Mouse (Mus musculus) MEL (cell line): ENCODE results near the gene Creld2. TPM values are rescaled to one million over a fixed set of nuclear protein-coding genes. Genes with fewer than 3 reads are reported as not detected.

Experiments
- DNase-seq: peaks from one replicate; pipeline ENCODE4 v3.0.0; 2011; ENCODE audit warnings: low read depth, low spot score
- H3K27ac ChIP-seq: 2 replicates; pipeline ENCODE4 v1.5.1; 2012; ENCODE audit warnings: low read depth, mild to moderate bottlenecking, control low read depth, low read length, moderate library complexity; ENCODE audit not compliant: control insufficient read depth
- H3K27me3 ChIP-seq, 2 experiments: fragments of 150-350 bp in 1 of 2; sonication (generic) in 1 of 2; 2 replicates each; pipeline ENCODE4 v1.6.1; 2012; ENCODE audit warnings: low read length in 2 of 2, mild to moderate bottlenecking in 2 of 2, improper control_type of control experiment in 1 of 2, moderate library complexity in 1 of 2; ENCODE audit not compliant: insufficient read depth in 2 of 2, control insufficient read depth in 1 of 2
- H3K36me3 ChIP-seq, 2 experiments: 2 replicates each; pipeline ENCODE4 v1.6.1; 2012 to 2014; ENCODE audit warnings: low read length in 2 of 2, improper control_type of control experiment in 1 of 2, inconsistent platforms in 1 of 2, mild to moderate bottlenecking in 1 of 2; ENCODE audit not compliant: insufficient read depth in 2 of 2, control insufficient read depth in 1 of 2
- H3K4me1 ChIP-seq, 2 experiments: fragments of 150-350 bp in 1 of 2; sonication (generic) in 1 of 2; 2 replicates each; pipeline ENCODE4 v1.6.1; 2012; ENCODE audit warnings: low read length in 2 of 2, improper control_type of control experiment in 1 of 2, mild to moderate bottlenecking in 1 of 2; ENCODE audit not compliant: insufficient read depth in 2 of 2, control insufficient read depth in 1 of 2
- H3K4me3 ChIP-seq, 2 experiments: fragments of 150-350 bp in 1 of 2; sonication (generic) in 1 of 2; 2 replicates each; pipeline ENCODE4 v1.5.1; 2012; ENCODE audit warnings: low read depth in 2 of 2, low read length in 2 of 2, mild to moderate bottlenecking in 2 of 2, moderate library complexity in 2 of 2, control low read depth in 1 of 2, improper control_type of control experiment in 1 of 2; ENCODE audit not compliant: control insufficient read depth in 1 of 2, insufficient read depth in 1 of 2
- H3K79me2 ChIP-seq: 2 replicates; pipeline ENCODE4 v1.6.1; 2012; ENCODE audit warnings: mild to moderate bottlenecking, low read length, moderate library complexity; ENCODE audit not compliant: control insufficient read depth, poor library complexity, insufficient read depth
- H3K9ac ChIP-seq: 2 replicates; pipeline ENCODE4 v1.6.1; 2012; ENCODE audit warnings: low read depth, mild to moderate bottlenecking, control low read depth, low read length, moderate library complexity; ENCODE audit not compliant: control insufficient read depth, poor library complexity, severe bottlenecking
- H3K9me3 ChIP-seq: fragments of 150-350 bp; sonication (generic); replicated peaks from 2 replicates; pipeline ENCODE4 v1.6.1; 2012; ENCODE audit warnings: mild to moderate bottlenecking, low read length, improper control_type of control experiment, moderate library complexity; ENCODE audit not compliant: insufficient read depth
- BHLHE40 ChIP-seq: IDR thresholded peaks from 2 replicates; pipeline ENCODE4 v1.6.1; 2012; ENCODE audit warnings: low read depth, mild to moderate bottlenecking, inconsistent platforms, low read length, improper control_type of control experiment, borderline replicate concordance
- CHD1 ChIP-seq: IDR thresholded peaks from 2 replicates; pipeline ENCODE4 v1.6.1; 2012; ENCODE audit warnings: low read depth, mild to moderate bottlenecking, inconsistent platforms, low read length, improper control_type of control experiment
- CTCF ChIP-seq, 3 experiments: IDR thresholded peaks in 2 of 3; conservative IDR thresholded peaks in 1 of 3; 2 replicates each; pipeline ENCODE4 v1.5.1; 2011 to 2012; ENCODE audit warnings: low read length in 3 of 3, low read depth in 2 of 3, mild to moderate bottlenecking in 2 of 3, improper control_type of control experiment in 1 of 3, inconsistent platforms in 1 of 3, mixed read lengths in 1 of 3, moderate library complexity in 1 of 3; ENCODE audit not compliant: control insufficient read depth in 1 of 3, insufficient read depth in 1 of 3, poor library complexity in 1 of 3, severe bottlenecking in 1 of 3
- ETS1 ChIP-seq: IDR thresholded peaks from 2 replicates; pipeline ENCODE4 v1.6.1; 2012; ENCODE audit warnings: low read depth, mild to moderate bottlenecking, inconsistent platforms, low read length, improper control_type of control experiment, moderate library complexity
- GABPA ChIP-seq: IDR thresholded peaks from 2 replicates; pipeline ENCODE4 v1.6.1; 2012; ENCODE audit warnings: low read depth, mild to moderate bottlenecking, inconsistent platforms, low read length, improper control_type of control experiment, moderate library complexity
- HCFC1 ChIP-seq: IDR thresholded peaks from 2 replicates; pipeline ENCODE4 v1.6.1; 2012; ENCODE audit warnings: low read depth, mild to moderate bottlenecking, inconsistent platforms, low read length, improper control_type of control experiment, moderate library complexity
- KAT2A ChIP-seq: conservative IDR thresholded peaks from 2 replicates; pipeline ENCODE4 v1.6.1; 2012; ENCODE audit warnings: low read depth, low read length, improper control_type of control experiment, inconsistent platforms
- MAFK ChIP-seq: IDR thresholded peaks from 2 replicates; pipeline ENCODE4 v1.6.1; 2011; ENCODE audit warnings: low read depth, mild to moderate bottlenecking, low read length, improper control_type of control experiment, borderline replicate concordance
- MAX ChIP-seq: IDR thresholded peaks from 2 replicates; pipeline ENCODE4 v1.6.1; 2011; ENCODE audit warnings: low read length, improper control_type of control experiment
- MAZ ChIP-seq: IDR thresholded peaks from 2 replicates; pipeline ENCODE4 v1.6.1; 2012; ENCODE audit warnings: low read depth, mild to moderate bottlenecking, inconsistent platforms, low read length, improper control_type of control experiment
- MXI1 ChIP-seq: IDR thresholded peaks from 2 replicates; pipeline ENCODE4 v1.6.1; 2011; ENCODE audit warnings: mild to moderate bottlenecking, low read depth, low read length, improper control_type of control experiment
- MYC ChIP-seq: IDR thresholded peaks from 2 replicates; pipeline ENCODE4 v1.6.1; 2011; ENCODE audit warnings: low read depth, mild to moderate bottlenecking, low read length, improper control_type of control experiment, moderate library complexity
- NELFE ChIP-seq: IDR thresholded peaks from 2 replicates; pipeline ENCODE4 v1.6.1; 2011; ENCODE audit warnings: low read depth, low read length, improper control_type of control experiment
- NRF1 ChIP-seq: IDR thresholded peaks from 2 replicates; pipeline ENCODE4 v1.6.1; 2014; ENCODE audit warnings: low read depth, mild to moderate bottlenecking, inconsistent platforms, low read length, improper control_type of control experiment, moderate library complexity; ENCODE audit not compliant: poor library complexity, insufficient read depth, severe bottlenecking
- POLR2A ChIP-seq, 2 experiments: IDR thresholded peaks; 2 replicates each; pipeline ENCODE4 v1.6.1; 2011 to 2012; ENCODE audit warnings: low read length in 2 of 2, mild to moderate bottlenecking in 2 of 2, control low read depth in 1 of 2, improper control_type of control experiment in 1 of 2, low read depth in 1 of 2, moderate library complexity in 1 of 2; ENCODE audit not compliant: control insufficient read depth in 1 of 2, insufficient read depth in 1 of 2, poor library complexity in 1 of 2
- SIN3A ChIP-seq: IDR thresholded peaks from 2 replicates; pipeline ENCODE4 v1.6.1; 2012; ENCODE audit warnings: low read length, improper control_type of control experiment, inconsistent platforms
- SMC3 ChIP-seq: IDR thresholded peaks from 2 replicates; pipeline ENCODE4 v1.6.1; 2011; ENCODE audit warnings: low read depth, low read length, improper control_type of control experiment
- TBP ChIP-seq: IDR thresholded peaks from 2 replicates; pipeline ENCODE4 v1.8.0; 2011; ENCODE audit warnings: low read depth, low read length, improper control_type of control experiment
- TCF12 ChIP-seq: IDR thresholded peaks from 2 replicates; pipeline ENCODE4 v1.6.1; 2014; ENCODE audit warnings: low read depth, mild to moderate bottlenecking, inconsistent platforms, low read length, improper control_type of control experiment, moderate library complexity
- UBTF ChIP-seq: IDR thresholded peaks from 2 replicates; pipeline ENCODE4 v1.6.1; 2012; ENCODE audit warnings: low read depth, mild to moderate bottlenecking, inconsistent platforms, low read length, improper control_type of control experiment, moderate library complexity, borderline replicate concordance; ENCODE audit not compliant: insufficient read depth
- USF1 ChIP-seq: IDR thresholded peaks from 2 replicates; pipeline ENCODE4 v1.6.1; 2014; ENCODE audit warnings: low read depth, mild to moderate bottlenecking, inconsistent platforms, low read length, improper control_type of control experiment, moderate library complexity
- polyA plus RNA-seq, 2 experiments: library from polyadenylated mRNA; stranded (reverse) in 1 of 2; unstranded in 1 of 2; fragments of >175 nt in 1 of 2; fragments of >200 nt in 1 of 2; gene quantifications; 2 replicates each; pipeline versions ENCODE4 v1.2.1 to v1.2.4; 2012; ENCODE audit warnings: low replicate concordance in 2 of 2, low read depth in 1 of 2; ENCODE audit not compliant: insufficient read length in 2 of 2, insufficient read depth in 1 of 2, missing spikeins in 1 of 2
- total RNA-seq: library from RNA; depleted of rRNA; stranded (reverse); fragments of 300-350 nt; gene quantifications from 2 replicates; pipeline ENCODE4 v1.2.3, GENCODE M21; 2012

The Creld2 gene
- total and polyA plus RNA-seq, 3 experiments, result 118 to 188 TPM; not detected in 1

DNA sequence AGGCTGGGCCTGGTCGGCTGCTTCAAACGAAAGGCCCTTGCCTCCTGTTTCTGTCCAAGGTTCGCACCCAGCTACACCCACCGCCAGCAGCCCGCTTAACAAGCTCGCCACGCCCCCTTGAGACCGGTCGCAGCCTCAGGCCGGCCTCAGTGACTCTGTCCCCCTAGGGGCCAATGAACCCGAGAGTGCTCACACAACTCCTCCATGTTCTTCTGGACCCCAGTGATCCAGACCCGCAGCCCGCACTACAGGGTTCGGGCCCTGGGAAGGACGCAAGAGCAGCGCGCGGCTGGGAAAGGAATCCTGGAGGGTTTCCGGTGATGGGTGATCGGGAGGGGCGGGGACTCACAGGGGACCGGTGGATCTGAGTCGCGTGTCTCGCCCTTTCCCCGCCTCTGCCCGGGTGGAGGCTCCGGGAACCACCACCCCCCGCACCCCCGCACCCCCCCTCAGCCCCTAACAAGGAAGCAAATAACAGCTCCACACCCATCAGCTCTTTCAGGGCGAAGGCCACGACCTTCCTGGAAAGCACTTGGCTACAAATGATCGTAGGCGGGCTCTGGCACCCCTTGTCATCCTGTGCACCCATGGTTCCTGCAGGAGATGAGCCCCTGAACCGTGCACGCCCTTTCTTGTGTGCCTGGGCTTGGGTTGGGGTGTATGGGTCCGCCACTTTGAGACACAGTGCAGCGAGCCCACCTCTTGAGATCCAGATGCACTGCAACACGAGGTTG, 17.9 kb downstream of the Creld2 start:
- no peaks in the 10 kb centered on the region; the same call in 1 of the 2 replicates for H3K79me2 ChIP-seq
- H3K4me1 ChIP-seq, result peaks cover 0 to 2% of the 10 kb centered on the region in 2 experiments; a peak in 1 of 4 replicates
- no peaks in the 10 kb centered on the region for H3K27me3 ChIP-seq
- H3K27ac ChIP-seq, result peak overlapping the region; percentile 38; the same call in 1 of the 2 replicates
- TF ChIP-seq TBP (0 out of 2 replicates have a peak, but pooled peaks have one; percentile 11), NRF1 (no peak), ETS1 (no peak), USF1 (peak; percentile 24; the same call in 1 of the 2 replicates), HCFC1 (peak; percentile 37; the same call in 1 of the 2 replicates), MAZ (peak; percentile 23; the same call in 1 of the 2 replicates), SIN3A (peak; percentile 61), MXI1 (peak; percentile 76; the same call in 1 of the 2 replicates), CHD1 (no peak), POLR2A (IDR thresholded peaks at IDR 0.05; ENCODE audit: control insufficient read depth in 1 of 2, insufficient read depth in 1 of 2, low read depth in 1 of 2, low read length in 2 of 2, poor library complexity in 1 of 2) (peak in 1 of 2 experiments; percentile 55; a peak in 1 of 4 replicates), NELFE (peak; percentile 40; the same call in 1 of the 2 replicates), CTCF (IDR thresholded peaks at IDR 0.05 in 2 of 3, conservative IDR thresholded peaks at IDR 0.05 in 1 of 3; ENCODE audit: control insufficient read depth in 1 of 3, insufficient read depth in 1 of 3, low read depth in 2 of 3, low read length in 3 of 3, poor library complexity in 1 of 3, severe bottlenecking in 1 of 3) (peak in 2 of 3 experiments; percentile 5 to 19; a peak in 3 of 6 replicates), MYC (no peak; the same call in 1 of the 2 replicates)
- TF ChIP-seq, all 39 proteins: peak for 9
- H3K36me3 ChIP-seq, result no peaks in the 10 kb centered on the region
- peak; percentile 85 for DNase-seq
- H3K4me3 ChIP-seq, result peak overlapping the region; percentile 89 to 99
- peak overlapping the region; percentile 75 for H3K9ac ChIP-seq
- H3K9me3 ChIP-seq, result no peaks in the 10 kb centered on the region

DNA sequence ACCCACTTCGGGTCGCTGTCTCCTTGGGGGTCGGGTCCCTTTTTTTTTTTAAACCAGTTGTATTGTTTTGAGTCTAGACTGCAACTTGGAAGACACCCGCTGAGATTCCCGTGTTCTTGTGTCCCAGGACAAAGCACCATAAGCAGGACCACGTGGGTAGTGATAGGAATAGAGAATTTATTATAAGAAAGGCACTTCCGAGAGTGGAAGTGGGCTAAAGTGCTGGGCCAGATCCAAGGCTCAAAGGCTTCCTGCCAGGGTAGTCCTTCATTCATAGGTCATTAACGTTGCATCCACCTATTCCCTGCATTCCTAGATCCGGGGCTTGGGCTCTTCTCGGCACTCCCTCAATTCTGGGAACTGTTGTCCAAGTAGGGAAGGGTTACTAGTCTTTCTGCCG, 18.5 kb downstream of the Creld2 start:
- Histone ChIP-seq H3K9me3 (no peaks in the 10 kb centered on the region), H3K27ac (no peak overlapping the region), H3K36me3 (no peaks in the 10 kb centered on the region), H3K4me1 (peaks cover 0 to 2% of the 10 kb centered on the region in 2 experiments; a peak in 1 of 4 replicates), H3K79me2 (no peaks in the 10 kb centered on the region; the same call in 1 of the 2 replicates), H3K9ac (peak overlapping the region; percentile 74), H3K27me3 (no peaks in the 10 kb centered on the region), H3K4me3 (peak overlapping the region; percentile 89 to 99)
- peak; percentile 49 for DNase-seq
- TF ChIP-seq TCF12 (no peak), SMC3 (no peak), MAX (peak; percentile 82), MAFK (no peak), BHLHE40 (no peak), KAT2A (no peak), GABPA (no peak), ETS1 (no peak), CTCF (IDR thresholded peaks at IDR 0.05 in 2 of 3, conservative IDR thresholded peaks at IDR 0.05 in 1 of 3; ENCODE audit: control insufficient read depth in 1 of 3, insufficient read depth in 1 of 3, low read depth in 2 of 3, low read length in 3 of 3, poor library complexity in 1 of 3, severe bottlenecking in 1 of 3) (no peak), TBP (no peak), MXI1 (peak; percentile 87), USF1 (peak; percentile 26; the same call in 1 of the 2 replicates), UBTF (no peak)
